Mouse (Mus musculus) thymus, adult 2 months (tissue): ENCODE data around the gene Rangap1.

Experiments
- CTCF ChIP-seq: fragments of 200-500 bp; IDR thresholded peaks from 2 replicates; pipeline ENCODE4 v1.5.1; 2012; ENCODE audit warnings: mild to moderate bottlenecking, control low read depth, low read length, moderate library complexity, borderline replicate concordance; ENCODE audit not compliant: control insufficient read depth, poor library complexity, insufficient read depth; ENCODE audit errors: extremely low read depth
- POLR2A ChIP-seq: fragments of 200-500 bp; IDR thresholded peaks from 2 replicates; pipeline ENCODE4 v1.6.1; 2012; ENCODE audit warnings: mild to moderate bottlenecking, low read length, control low read depth, moderate library complexity; ENCODE audit not compliant: control insufficient read depth, poor library complexity, insufficient read depth; ENCODE audit errors: extremely low read depth

GRCm38 (mm10) chr15:81676637-81677036, 68.7 kb downstream of the Rangap1 start:
- TF ChIP-seq CTCF (no peak), POLR2A (no peak)
